Mouse (Mus musculus) limb, embryonic 14.5 days (tissue): Measurements from ENCODE around the gene Mndal. TPM values are rescaled to one million over a fixed set of nuclear protein-coding genes. Genes with fewer than 3 reads are reported as not detected.
"Not testable (repeated sequence)": the region's sequence is repeated elsewhere in the genome, so short reads cannot be mapped to it uniquely, and the experiment has no call there.

Experiments
- ATAC-seq: fragments of 200-750 bp; cut with Nextera tagmentation; 2 replicates; pipeline ENCODE4 v1.8.0; 2017; ENCODE audit warnings: low read depth, moderate number of reproducible peaks, moderate TSS enrichment; ENCODE audit not compliant: low FRiP score
- DNase-seq: peaks from one replicate; pipeline ENCODE4 v3.0.0-alpha.2; 2015; ENCODE audit warnings: low spot score
- H3K27ac ChIP-seq: fragments of 300-500 bp; sonication (generic); replicated peaks from 2 replicates; pipeline ENCODE4 v1.5.1; 2014; ENCODE audit warnings: low read depth, mild to moderate bottlenecking, low read length, moderate library complexity, mixed read lengths
- H3K27me3 ChIP-seq: fragments of 300-500 bp; sonication (generic); 2 replicates; pipeline ENCODE4 v1.6.1; 2014; ENCODE audit warnings: low read length, mixed read lengths; ENCODE audit not compliant: control insufficient read depth, insufficient read depth
- H3K36me3 ChIP-seq: fragments of 300-500 bp; sonication (generic); 2 replicates; pipeline ENCODE4 v1.6.1; 2014; ENCODE audit warnings: mild to moderate bottlenecking, low read length, moderate library complexity, mixed read lengths; ENCODE audit not compliant: control insufficient read depth, insufficient read depth
- H3K4me1 ChIP-seq: fragments of 300-500 bp; sonication (generic); 2 replicates; pipeline ENCODE4 v1.6.1; 2014; ENCODE audit warnings: antibody characterized with exemption, low read length, mixed read lengths; ENCODE audit not compliant: control insufficient read depth, insufficient read depth
- H3K4me2 ChIP-seq: fragments of 300-500 bp; sonication (generic); replicated peaks from 2 replicates; pipeline ENCODE4 v1.6.1; 2014; ENCODE audit warnings: low read depth, mild to moderate bottlenecking, low read length, moderate library complexity; ENCODE audit not compliant: severe bottlenecking
- H3K4me3 ChIP-seq: fragments of 300-500 bp; sonication (generic); replicated peaks from 2 replicates; pipeline ENCODE4 v1.5.1; 2014; ENCODE audit warnings: low read length
- H3K9ac ChIP-seq: fragments of 300-500 bp; sonication (generic); 2 replicates; pipeline ENCODE4 v1.6.1; 2014; ENCODE audit warnings: mild to moderate bottlenecking, low read depth, low read length, moderate library complexity; ENCODE audit not compliant: severe bottlenecking
- H3K9me3 ChIP-seq: fragments of 300-500 bp; sonication (generic); 2 replicates; pipeline ENCODE4 v1.6.1; 2016; ENCODE audit warnings: low read length; ENCODE audit not compliant: control insufficient read depth
- WGBS: fragments of 180-500 bp; shearing (Covaris S2); extraction: QIAGEN DNeasy Blood & Tissue Kit; methylation state at CpG from one replicate; pipeline ENCODE4 v1.1.7; 2014; 5-methylcytosine and 5-hydroxymethylcytosine counted together
- polyA plus RNA-seq, 2 experiments: library from polyadenylated mRNA; depleted of rRNA in 1 of 2; stranded (reverse) in 1 of 2; unstranded in 1 of 2; fragments of >200 nt; fragmentation: Nextera tagmentation in 1 of 2; extraction: Ambion mirVana in 1 of 2; gene quantifications; 2 replicates each; pipeline versions ENCODE4 v1.2.1 to v1.2.3; 2012 to 2014

The Mndal gene
- polyA plus RNA-seq, 2 experiments = 1.4 to 2.1 TPM

DNA sequence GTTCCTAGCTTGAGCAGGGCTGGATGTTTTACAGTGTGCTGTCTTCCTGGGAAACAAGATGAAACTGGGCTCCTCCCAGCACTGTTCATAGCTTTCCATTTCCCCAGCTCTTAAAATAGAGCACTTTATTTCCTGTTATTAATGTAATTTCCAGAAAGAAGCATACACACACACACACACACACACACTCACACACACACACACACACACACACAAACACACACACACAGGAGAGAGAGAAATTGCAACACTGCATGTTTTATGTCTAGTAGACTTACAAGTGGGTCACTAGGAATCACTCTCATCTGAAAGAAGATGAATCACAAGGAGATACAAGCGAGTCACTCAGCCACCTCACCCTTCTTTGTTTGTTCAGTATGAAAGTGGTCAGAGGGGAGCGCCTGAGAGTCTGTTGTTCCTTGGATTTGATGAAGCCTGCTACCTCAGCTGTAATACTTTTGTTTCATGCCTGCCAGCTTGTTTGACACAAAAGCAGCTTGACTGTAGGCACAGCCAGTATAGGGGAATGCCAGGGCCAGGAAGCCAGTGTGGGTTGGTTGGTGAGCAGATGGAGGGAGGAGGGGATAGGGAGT is 139.5 kb downstream of the Mndal start:
- H3K27me3 ChIP-seq, H3K9ac ChIP-seq, H3K9me3 ChIP-seq, H3K36me3 ChIP-seq, DNase-seq, H3K4me2 ChIP-seq, H3K4me3 ChIP-seq, H3K27ac ChIP-seq, ATAC-seq, H3K4me1 ChIP-seq: not testable (repeated sequence)
- 88% methylated on average over 2 of the region's 2 CpGs for WGBS

DNA sequence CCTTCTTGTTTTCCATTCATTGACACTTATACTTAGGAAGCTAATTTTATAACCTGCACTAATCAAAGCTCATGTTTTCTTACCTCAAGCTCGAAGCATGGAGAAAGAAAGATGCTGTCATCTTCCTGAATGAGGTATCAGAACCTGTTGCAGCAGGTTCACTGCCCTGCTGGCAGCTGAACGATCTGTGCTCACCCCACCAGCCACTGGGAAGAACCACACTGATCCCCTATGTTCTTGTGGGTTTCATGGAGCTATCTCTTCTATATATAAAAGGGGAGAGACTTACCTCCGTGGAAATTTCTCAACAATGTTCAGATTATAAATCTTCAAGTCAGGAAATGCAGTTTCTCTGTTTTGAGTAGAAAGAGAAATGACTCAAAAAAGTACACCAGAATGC is 140.1 kb downstream of the Mndal start:
- DNase-seq, H3K9ac ChIP-seq, H3K36me3 ChIP-seq, ATAC-seq, H3K27ac ChIP-seq, H3K4me3 ChIP-seq, H3K4me1 ChIP-seq, H3K4me2 ChIP-seq, H3K27me3 ChIP-seq, H3K9me3 ChIP-seq: not testable (repeated sequence)
- WGBS = 61% methylated on average over 3 of the region's 3 CpGs

DNA sequence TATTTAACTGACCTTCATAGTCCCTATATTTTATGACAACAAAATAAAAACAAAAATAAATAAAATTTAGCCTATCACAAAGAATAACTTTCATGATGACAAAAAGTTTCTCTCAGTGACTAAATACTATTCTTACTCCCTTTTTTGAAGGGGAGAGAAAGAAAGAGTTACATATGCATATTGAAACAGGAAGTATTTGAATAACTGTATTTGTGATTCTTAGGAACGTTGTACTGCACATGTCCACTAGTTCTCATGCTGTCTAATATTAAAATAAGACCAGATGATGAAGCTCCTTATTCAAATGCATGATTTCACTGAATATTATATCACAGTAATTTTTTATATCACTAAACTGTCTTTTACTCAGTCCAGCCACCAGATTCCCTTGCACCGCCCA is 140.5 kb downstream of the Mndal start:
- not testable (repeated sequence) for H3K4me1 ChIP-seq, H3K9me3 ChIP-seq, H3K27me3 ChIP-seq, H3K4me3 ChIP-seq, H3K36me3 ChIP-seq, H3K27ac ChIP-seq, H3K4me2 ChIP-seq, H3K9ac ChIP-seq, ATAC-seq, DNase-seq
- WGBS = 69% methylated on average over 2 of the region's 2 CpGs

Other genes with a start within 250 kb of the Mndal start
- 2.6 and 2.8 TPM in 2 replicates for gene Ifi207, start 200.7 kb downstream of the Mndal start, polyA plus RNA-seq (2012; rRNA removed)
- gene Ifi207, start 200.7 kb downstream of the Mndal start, polyA plus RNA-seq (2014; fragmentation: Nextera tagmentation; extraction: Ambion mirVana) = 1.1 and 1.5 TPM in 2 replicates
- 0.83 and 1.5 TPM in 2 replicates for gene Ifi204, start 175.5 kb downstream of the Mndal start, polyA plus RNA-seq (2012; rRNA removed)
- gene Ifi204, start 175.5 kb downstream of the Mndal start, polyA plus RNA-seq (2014; fragmentation: Nextera tagmentation; extraction: Ambion mirVana) = 2.1 and 2.2 TPM in 2 replicates
- gene Ifi211, start 29.4 kb downstream of the Mndal start, polyA plus RNA-seq (2012; rRNA removed) = 0.38 and 0.41 TPM in 2 replicates
- 0.77 and 1.1 TPM in 2 replicates for gene Ifi211, start 29.4 kb downstream of the Mndal start, polyA plus RNA-seq (2014; fragmentation: Nextera tagmentation; extraction: Ambion mirVana)
- 0.45 and 0.92 TPM in 2 replicates for gene Ifi203, start 181 bp upstream of the Mndal start, polyA plus RNA-seq (2012; rRNA removed)
- 0.84 and 1.3 TPM in 2 replicates for gene Ifi203, start 181 bp upstream of the Mndal start, polyA plus RNA-seq (2014; fragmentation: Nextera tagmentation; extraction: Ambion mirVana)
- 0.50 and 1.0 TPM in 2 replicates for gene Ifi202b, start 40.3 kb upstream of the Mndal start, polyA plus RNA-seq (2012; rRNA removed)
- 1.9 and 4.3 TPM in 2 replicates for gene Ifi202b, start 40.3 kb upstream of the Mndal start, polyA plus RNA-seq (2014; fragmentation: Nextera tagmentation; extraction: Ambion mirVana)
- gene Ifi205, start 89.3 kb upstream of the Mndal start, polyA plus RNA-seq (2012; rRNA removed) = 0.08 TPM in 1 of 2 replicates, not detected in the other
- gene Ifi205, start 89.3 kb upstream of the Mndal start, polyA plus RNA-seq (2014; fragmentation: Nextera tagmentation; extraction: Ambion mirVana) = 0.12 and 0.26 TPM in 2 replicates
- 0.05 TPM in 1 of 2 replicates, not detected in the other for gene Olfr433, start 98.2 kb upstream of the Mndal start, polyA plus RNA-seq (2012; rRNA removed)
- 0.07 TPM in 1 of 2 replicates, not detected in the other for gene Olfr433, start 98.2 kb upstream of the Mndal start, polyA plus RNA-seq (2014; fragmentation: Nextera tagmentation; extraction: Ambion mirVana)
- not detected in 2 replicates for gene Olfr432, start 106.7 kb upstream of the Mndal start, polyA plus RNA-seq (2012; rRNA removed)
- gene Olfr432, start 106.7 kb upstream of the Mndal start, polyA plus RNA-seq (2014; fragmentation: Nextera tagmentation; extraction: Ambion mirVana) = not detected in 2 replicates
- not detected in 2 replicates for gene Olfr430, start 124.1 kb upstream of the Mndal start, polyA plus RNA-seq (2012; rRNA removed)
- not detected in 2 replicates for gene Olfr430, start 124.1 kb upstream of the Mndal start, polyA plus RNA-seq (2014; fragmentation: Nextera tagmentation; extraction: Ambion mirVana)
- not detected in 2 replicates for gene Olfr429, start 141.8 kb upstream of the Mndal start, polyA plus RNA-seq (2012; rRNA removed)
- not detected in 2 replicates for gene Olfr429, start 141.8 kb upstream of the Mndal start, polyA plus RNA-seq (2014; fragmentation: Nextera tagmentation; extraction: Ambion mirVana)
- not detected in 2 replicates for gene Olfr427, start 154.4 kb upstream of the Mndal start, polyA plus RNA-seq (2012; rRNA removed)
- not detected in 2 replicates for gene Olfr427, start 154.4 kb upstream of the Mndal start, polyA plus RNA-seq (2014; fragmentation: Nextera tagmentation; extraction: Ambion mirVana)
- not detected in 2 replicates for gene Olfr231, start 178.7 kb upstream of the Mndal start, polyA plus RNA-seq (2012; rRNA removed)
- not detected in 2 replicates for gene Olfr231, start 178.7 kb upstream of the Mndal start, polyA plus RNA-seq (2014; fragmentation: Nextera tagmentation; extraction: Ambion mirVana)
- not detected in 2 replicates for gene Olfr424, start 189.0 kb upstream of the Mndal start, polyA plus RNA-seq (2012; rRNA removed)
- gene Olfr424, start 189.0 kb upstream of the Mndal start, polyA plus RNA-seq (2014; fragmentation: Nextera tagmentation; extraction: Ambion mirVana) = not detected in 2 replicates
- gene Olfr420, start 213.1 kb upstream of the Mndal start, polyA plus RNA-seq (2012; rRNA removed) = not detected in 2 replicates
- gene Olfr420, start 213.1 kb upstream of the Mndal start, polyA plus RNA-seq (2014; fragmentation: Nextera tagmentation; extraction: Ambion mirVana) = not detected in 2 replicates
- gene Spta1, start 230.3 kb upstream of the Mndal start, polyA plus RNA-seq (2012; rRNA removed) = 0.09 and 0.19 TPM in 2 replicates
- 0.19 and 0.34 TPM in 2 replicates for gene Spta1, start 230.3 kb upstream of the Mndal start, polyA plus RNA-seq (2014; fragmentation: Nextera tagmentation; extraction: Ambion mirVana)